Mouse (Mus musculus): ENCODE measurements around the gene Tada3. TPM values are rescaled to one million over a fixed set of nuclear protein-coding genes. Genes with fewer than 3 reads are reported as not detected.

Tada3 gene
- polyA plus RNA-seq, 1 experiment from 2014 or later = 52.6 TPM

- no peak overlapping the region for H3K9ac ChIP-seq (ENCODE audit: low read length)
- no peaks in the 10 kb centered on the region; the same call in 1 of the 2 replicates for H3K9me3 ChIP-seq (ENCODE audit: control insufficient read depth, low read length)
- H3K4me3 ChIP-seq (ENCODE audit: low read depth, low read length) = no peak overlapping the region
- no peak for DNase-seq (ENCODE audit: low spot score)
- H3K36me3 ChIP-seq (ENCODE audit: control insufficient read depth, insufficient read depth, low read length) = peaks cover 30% of the 10 kb centered on the region
- peaks cover 8% of the 10 kb centered on the region; the same call in 1 of the 2 replicates for H3K4me1 ChIP-seq (ENCODE audit: control insufficient read depth, insufficient read depth, low read length)
- no peaks in the 10 kb centered on the region for H3K27me3 ChIP-seq (ENCODE audit: control insufficient read depth, insufficient read depth, low read length)
- no peak overlapping the region for H3K27ac ChIP-seq (replicated peaks; ENCODE audit: low read depth, low read length)
- H3K4me2 ChIP-seq (ENCODE audit: low read depth, severe bottlenecking) = no peak overlapping the region
- 93% methylated on average over 11 of the region's 11 CpGs for whole genome bisulfite sequencing
- no peak for ATAC-seq (ENCODE audit: insufficient number of reproducible peaks, low FRiP score, low TSS enrichment, low read depth)
Measured at GRCm38 (mm10) chr6:113380480-113380879, 2.8 kb upstream of the Tada3 start.

DNA sequence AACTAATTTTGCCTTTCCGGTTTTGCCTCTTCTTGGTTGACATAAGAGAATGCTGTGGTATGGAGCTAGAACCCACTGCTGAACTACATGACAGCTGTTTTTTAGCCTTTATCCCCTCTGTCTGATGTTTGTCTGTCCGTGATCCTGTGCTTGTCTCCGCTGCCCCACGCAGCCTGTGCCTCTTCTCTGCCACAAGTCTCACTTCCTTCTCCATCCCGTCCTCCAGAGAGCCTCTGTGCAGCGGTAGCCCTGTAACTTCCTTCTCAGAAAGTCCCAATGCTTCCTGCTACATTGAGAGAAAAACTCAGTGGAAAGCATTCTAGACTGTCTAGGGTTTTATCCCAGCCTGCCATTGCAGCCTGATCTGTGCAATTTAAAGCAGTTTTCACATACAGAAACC is 1.6 kb upstream of the Tada3 start:
- Histone ChIP-seq H3K27me3 (ENCODE audit: control insufficient read depth, insufficient read depth, low read length) (no peaks in the 10 kb centered on the region), H3K27ac (replicated peaks; ENCODE audit: low read depth, low read length) (no peak overlapping the region), H3K4me1 (ENCODE audit: control insufficient read depth, insufficient read depth, low read length) (peaks cover 8% of the 10 kb centered on the region; the same call in 1 of the 2 replicates), H3K36me3 (ENCODE audit: control insufficient read depth, insufficient read depth, low read length) (peaks cover 23% of the 10 kb centered on the region), H3K9me3 (ENCODE audit: control insufficient read depth, low read length) (no peaks in the 10 kb centered on the region; the same call in 1 of the 2 replicates), H3K4me2 (ENCODE audit: low read depth, severe bottlenecking) (peak overlapping the region; percentile 96; the same call in 1 of the 2 replicates), H3K9ac (ENCODE audit: low read length) (no peak overlapping the region), H3K4me3 (ENCODE audit: low read depth, low read length) (peak overlapping the region; percentile 100)
- ATAC-seq (ENCODE audit: insufficient number of reproducible peaks, low FRiP score, low TSS enrichment, low read depth) = no peak
- WGBS = 88% methylated on average over 6 of the region's 6 CpGs
- no peak for DNase-seq (ENCODE audit: low spot score)

GRCm38 (mm10) chr6:113377172-113377495 is 549 bp downstream of the Tada3 start:
- H3K4me2 ChIP-seq (ENCODE audit: low read depth, severe bottlenecking) = peak overlapping the region; percentile 96

DNA sequence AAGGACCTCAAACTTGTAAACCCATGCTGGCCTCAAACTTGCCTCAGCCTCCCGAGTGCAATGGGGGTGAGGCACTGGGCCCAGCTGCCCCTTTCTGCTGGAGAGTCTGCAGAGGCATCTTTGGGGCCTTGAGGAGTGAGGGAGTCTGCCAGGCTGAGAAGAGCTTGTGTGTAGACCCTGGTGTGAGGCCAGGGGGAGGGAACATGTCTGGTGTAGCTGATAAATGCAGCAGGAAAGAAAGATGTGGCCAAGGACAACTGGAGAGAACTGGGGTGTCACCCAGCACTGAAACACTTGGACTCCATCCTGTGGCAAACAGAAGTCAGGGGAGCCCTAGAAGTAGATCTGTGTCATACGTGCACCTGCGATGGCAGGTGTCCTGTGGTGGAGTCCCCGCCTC is 4.2 kb downstream of the Tada3 start:
- WGBS = 91% methylated on average over 4 of the region's 4 CpGs
- Histone ChIP-seq H3K9me3 (ENCODE audit: control insufficient read depth, low read length) (no peaks in the 10 kb centered on the region), H3K36me3 (ENCODE audit: control insufficient read depth, insufficient read depth, low read length) (peaks cover 15% of the 10 kb centered on the region), H3K4me2 (ENCODE audit: low read depth, severe bottlenecking) (no peak overlapping the region), H3K27ac (replicated peaks; ENCODE audit: low read depth, low read length) (no peak overlapping the region), H3K27me3 (ENCODE audit: control insufficient read depth, insufficient read depth, low read length) (no peaks in the 10 kb centered on the region), H3K4me1 (ENCODE audit: control insufficient read depth, insufficient read depth, low read length) (no peaks in the 10 kb centered on the region), H3K9ac (ENCODE audit: low read length) (no peak overlapping the region), H3K4me3 (ENCODE audit: low read depth, low read length) (no peak overlapping the region)
- no peak for ATAC-seq (ENCODE audit: insufficient number of reproducible peaks, low FRiP score, low TSS enrichment, low read depth)
- DNase-seq (ENCODE audit: low spot score) = no peak

More at GRCm38 (mm10) chr6:113377172-113377495, 549 bp downstream of the Tada3 start:
- peak overlapping the region; percentile 80 for H3K27ac ChIP-seq (replicated peaks; ENCODE audit: low read depth, low read length)
- ATAC-seq (ENCODE audit: insufficient number of reproducible peaks, low FRiP score, low TSS enrichment, low read depth) (no peak), DNase-seq (ENCODE audit: low spot score) (no peak)
- no peaks in the 10 kb centered on the region for H3K27me3 ChIP-seq (ENCODE audit: control insufficient read depth, insufficient read depth, low read length)
- peak overlapping the region; percentile 100 for H3K4me3 ChIP-seq (ENCODE audit: low read depth, low read length)
- H3K9ac ChIP-seq (ENCODE audit: low read length) = peak overlapping the region; percentile 87
- 11% methylated on average over 7 of the region's 7 CpGs for WGBS
- no peaks in the 10 kb centered on the region; the same call in 1 of the 2 replicates for H3K9me3 ChIP-seq (ENCODE audit: control insufficient read depth, low read length)
- H3K36me3 ChIP-seq (ENCODE audit: control insufficient read depth, insufficient read depth, low read length) = peaks cover 19% of the 10 kb centered on the region; the same call in 1 of the 2 replicates
- H3K4me1 ChIP-seq (ENCODE audit: control insufficient read depth, insufficient read depth, low read length) = peaks cover 8% of the 10 kb centered on the region; the same call in 1 of the 2 replicates

DNA sequence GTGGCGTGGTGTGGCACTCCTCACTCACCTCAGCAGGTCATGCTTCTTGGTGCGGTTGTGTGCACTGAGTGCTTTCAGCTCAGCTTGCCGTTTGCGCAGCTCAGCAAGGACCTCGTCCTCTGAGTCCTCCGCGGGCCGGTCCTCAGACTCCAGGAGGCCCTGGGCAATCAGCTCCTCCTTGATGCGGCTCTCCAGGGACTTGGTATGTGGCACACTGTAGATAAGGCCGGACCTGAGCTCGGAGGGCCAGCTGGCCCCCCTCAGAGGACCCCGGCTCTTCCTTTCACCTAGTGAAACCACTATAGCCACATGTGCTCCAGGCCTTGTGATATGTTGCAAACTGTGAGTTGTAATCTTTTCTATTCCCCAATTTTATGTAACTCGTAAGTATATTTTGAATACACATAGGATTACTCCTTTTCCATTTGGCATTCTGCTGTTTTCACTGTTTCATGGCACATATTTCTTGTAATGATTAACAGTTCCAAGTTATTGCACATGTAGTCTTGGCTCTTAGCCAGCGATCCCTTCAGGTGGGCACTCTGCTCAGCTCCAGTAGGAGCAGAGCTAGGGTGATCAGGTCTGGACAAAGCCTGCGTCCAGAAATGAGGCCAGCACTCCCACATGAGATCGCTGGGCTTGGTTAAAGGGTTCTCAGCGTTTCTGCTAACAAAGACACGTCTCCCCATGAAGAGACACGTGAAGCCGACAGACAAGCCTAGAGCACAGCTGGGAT is 7.3 kb downstream of the Tada3 start:
- no peak overlapping the region for H3K4me2 ChIP-seq (ENCODE audit: low read depth, severe bottlenecking)
- no peaks in the 10 kb centered on the region for H3K9me3 ChIP-seq (ENCODE audit: control insufficient read depth, low read length)
- no peak overlapping the region for H3K4me3 ChIP-seq (ENCODE audit: low read depth, low read length)
- no peak for ATAC-seq (ENCODE audit: insufficient number of reproducible peaks, low FRiP score, low TSS enrichment, low read depth)
- no peak overlapping the region for H3K27ac ChIP-seq (replicated peaks; ENCODE audit: low read depth, low read length)
- H3K27me3 ChIP-seq (ENCODE audit: control insufficient read depth, insufficient read depth, low read length) = no peaks in the 10 kb centered on the region
- 91% methylated on average over 20 of the region's 20 CpGs for WGBS
- no peak overlapping the region for H3K9ac ChIP-seq (ENCODE audit: low read length)
- DNase-seq (ENCODE audit: low spot score) = no peak
- H3K4me1 ChIP-seq (ENCODE audit: control insufficient read depth, insufficient read depth, low read length) = no peaks in the 10 kb centered on the region
- peaks cover 12% of the 10 kb centered on the region for H3K36me3 ChIP-seq (ENCODE audit: control insufficient read depth, insufficient read depth, low read length)

DNA sequence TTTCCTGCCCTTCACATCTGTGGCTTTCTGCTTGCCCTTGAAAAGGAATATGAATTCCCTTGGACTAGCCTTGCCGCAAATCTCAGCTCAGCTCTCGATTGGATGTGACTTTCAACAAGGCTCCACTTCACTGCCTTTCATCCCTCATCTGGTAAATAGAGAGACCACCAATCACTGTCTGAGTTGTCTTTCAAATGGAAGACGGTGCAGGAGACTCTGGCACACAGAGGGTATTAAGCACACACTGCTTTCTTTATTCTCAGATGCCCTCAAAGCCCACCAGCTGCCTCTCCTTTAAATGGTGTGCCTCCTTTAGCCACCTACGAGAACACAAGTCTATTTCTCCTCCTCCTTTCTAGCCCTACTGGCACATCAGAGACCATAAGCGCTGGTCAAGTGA is 9.1 kb downstream of the Tada3 start:
- no peak for DNase-seq (ENCODE audit: low spot score)
- Histone ChIP-seq H3K9ac (ENCODE audit: low read length) (no peak overlapping the region), H3K27me3 (ENCODE audit: control insufficient read depth, insufficient read depth, low read length) (no peaks in the 10 kb centered on the region)

DNA sequence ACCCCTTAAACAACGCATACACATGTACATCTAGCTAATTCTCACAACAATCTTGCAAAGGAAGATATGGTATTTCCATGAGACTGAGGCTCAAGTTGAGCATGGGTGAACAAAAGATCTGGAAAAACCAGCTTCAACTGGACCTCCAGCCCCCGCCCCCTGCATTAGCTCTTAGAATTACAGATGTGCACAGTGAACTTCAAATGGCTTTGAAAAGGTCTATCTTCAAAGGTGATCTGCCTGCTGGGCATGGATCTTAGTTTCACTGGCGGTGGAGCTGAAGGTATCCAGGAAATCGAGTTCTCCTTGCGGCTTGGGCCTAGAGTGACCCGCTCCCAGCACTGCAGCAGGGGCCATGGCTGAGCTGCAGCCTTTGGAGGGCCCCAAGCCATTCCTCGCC is 9.6 kb downstream of the Tada3 start:
- Histone ChIP-seq H3K4me2 (ENCODE audit: low read depth, severe bottlenecking) (no peak overlapping the region), H3K4me3 (ENCODE audit: low read depth, low read length) (no peak overlapping the region), H3K27me3 (ENCODE audit: control insufficient read depth, insufficient read depth, low read length) (no peaks in the 10 kb centered on the region), H3K9ac (ENCODE audit: low read length) (no peak overlapping the region), H3K4me1 (ENCODE audit: control insufficient read depth, insufficient read depth, low read length) (no peaks in the 10 kb centered on the region), H3K27ac (replicated peaks; ENCODE audit: low read depth, low read length) (no peak overlapping the region), H3K36me3 (ENCODE audit: control insufficient read depth, insufficient read depth, low read length) (peaks cover 9% of the 10 kb centered on the region), H3K9me3 (ENCODE audit: control insufficient read depth, low read length) (no peaks in the 10 kb centered on the region)
- WGBS = 92% methylated on average over 7 of the region's 7 CpGs
- no peak for ATAC-seq (ENCODE audit: insufficient number of reproducible peaks, low FRiP score, low TSS enrichment, low read depth)
- no peak for DNase-seq (ENCODE audit: low spot score)

More for the DNA sequence above, 9.1 kb downstream of the Tada3 start:
- Histone ChIP-seq H3K4me3 (ENCODE audit: low read depth, low read length) (no peak overlapping the region), H3K4me1 (ENCODE audit: control insufficient read depth, insufficient read depth, low read length) (no peaks in the 10 kb centered on the region), H3K4me2 (ENCODE audit: low read depth, severe bottlenecking) (no peak overlapping the region), H3K27ac (replicated peaks; ENCODE audit: low read depth, low read length) (no peak overlapping the region), H3K36me3 (ENCODE audit: control insufficient read depth, insufficient read depth, low read length) (peaks cover 9% of the 10 kb centered on the region), H3K9me3 (ENCODE audit: control insufficient read depth, low read length) (no peaks in the 10 kb centered on the region)
- WGBS = 90% methylated on average over 5 of the region's 5 CpGs
- ATAC-seq (ENCODE audit: insufficient number of reproducible peaks, low FRiP score, low TSS enrichment, low read depth) = no peak

DNA sequence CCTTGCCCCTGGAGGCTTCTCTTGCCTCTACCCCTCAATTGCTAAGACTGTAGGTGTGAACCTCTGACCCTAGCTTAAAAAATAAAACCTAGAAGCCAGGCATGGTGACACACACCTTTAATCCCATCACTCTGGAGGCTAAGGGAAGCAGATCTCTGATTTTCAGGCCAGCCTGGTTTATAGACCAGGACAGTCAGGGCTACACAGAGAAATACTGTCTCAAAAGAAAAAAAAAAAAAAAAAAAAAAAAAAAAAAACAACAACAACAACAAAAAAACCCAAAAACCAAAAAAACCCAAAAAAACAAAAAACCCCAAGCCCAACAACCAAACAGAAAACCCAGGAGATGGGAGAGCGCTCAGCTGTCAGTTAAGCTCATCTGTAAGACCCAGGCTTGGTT is 10.1 kb downstream of the Tada3 start:
- DNase-seq (ENCODE audit: low spot score) (no peak), ATAC-seq (ENCODE audit: insufficient number of reproducible peaks, low FRiP score, low TSS enrichment, low read depth) (no peak)
- Histone ChIP-seq H3K9me3 (ENCODE audit: control insufficient read depth, low read length) (no peaks in the 10 kb centered on the region), H3K9ac (ENCODE audit: low read length) (no peak overlapping the region), H3K4me3 (ENCODE audit: low read depth, low read length) (no peak overlapping the region), H3K4me2 (ENCODE audit: low read depth, severe bottlenecking) (no peak overlapping the region), H3K27me3 (ENCODE audit: control insufficient read depth, insufficient read depth, low read length) (no peaks in the 10 kb centered on the region), H3K36me3 (ENCODE audit: control insufficient read depth, insufficient read depth, low read length) (peaks cover 9% of the 10 kb centered on the region), H3K4me1 (ENCODE audit: control insufficient read depth, insufficient read depth, low read length) (no peaks in the 10 kb centered on the region), H3K27ac (replicated peaks; ENCODE audit: low read depth, low read length) (no peak overlapping the region)
- 90% methylated on average over 1 of the region's 1 CpGs for WGBS

GRCm38 (mm10) chr6:113366639-113367038 is 11.0 kb downstream of the Tada3 start:
- H3K4me1 ChIP-seq (ENCODE audit: control insufficient read depth, insufficient read depth, low read length) = no peaks in the 10 kb centered on the region
- H3K9me3 ChIP-seq (ENCODE audit: control insufficient read depth, low read length) = no peaks in the 10 kb centered on the region
- no peak overlapping the region for H3K4me2 ChIP-seq (ENCODE audit: low read depth, severe bottlenecking)
- ATAC-seq (ENCODE audit: insufficient number of reproducible peaks, low FRiP score, low TSS enrichment, low read depth) (no peak), DNase-seq (ENCODE audit: low spot score) (no peak)
- H3K27me3 ChIP-seq (ENCODE audit: control insufficient read depth, insufficient read depth, low read length) = no peaks in the 10 kb centered on the region
- H3K9ac ChIP-seq (ENCODE audit: low read length) = no peak overlapping the region
- H3K36me3 ChIP-seq (ENCODE audit: control insufficient read depth, insufficient read depth, low read length) = peaks cover 6% of the 10 kb centered on the region
- no peak overlapping the region for H3K4me3 ChIP-seq (ENCODE audit: low read depth, low read length)
- WGBS = 90% methylated on average over 6 of the region's 6 CpGs
- H3K27ac ChIP-seq (replicated peaks; ENCODE audit: low read depth, low read length) = no peak overlapping the region
